Mouse (Mus musculus) cerebellum, postnatal 36 days (tissue): ENCODE measurements around the gene Olfr1090.

Experiments
- DNase-seq, 2 experiments: peaks; one replicate each; pipeline ENCODE4 v3.0.0; 2021 to 2022; ENCODE audit warnings: mixed read lengths in 2 of 2

The Olfr1090 gene

GRCm38 (mm10) chr2:86758893-86759292 is at the start of gene Olfr1090:
Olfr1090 (minus strand) TSS chr2:86758993.
- DNase-seq, result no peak

GRCm38 (mm10) chr2:86782179-86782578 is 23.4 kb upstream of the Olfr1090 start, which contains the start of gene Olfr1093:
Olfr1093 (plus strand) TSS chr2:86782479.
- no peak for DNase-seq

- no peak for DNase-seq
Observed at GRCm38 (mm10) chr2:86761050-86761449, 2.3 kb upstream of the Olfr1090 start.

- no peak for DNase-seq
Observed at GRCm38 (mm10) chr2:86733601-86734000, 25.2 kb downstream of the Olfr1090 start, which contains the start of gene Olfr1089. Olfr1089 (minus strand) TSS chr2:86733701.
